Mouse (Mus musculus) adrenal gland, postnatal 14 days (tissue): ENCODE data around the gene Olfr1246. TPM values are rescaled to one million over a fixed set of nuclear protein-coding genes. Genes with fewer than 3 reads are reported as not detected.
"Not testable (repeated sequence)": the region's sequence is repeated elsewhere in the genome, so short reads cannot be mapped to it uniquely, and the experiment has no call there.

ENCODE experiments used
- DNase-seq: peaks from one replicate; pipeline ENCODE4 v3.0.0; 2021; ENCODE audit warnings: mixed read lengths
- long read RNA-seq, 2 experiments: library from polyadenylated mRNA; stranded (forward); transcript quantifications; one replicate each; pipeline ENCODE4 v2.0.0; 2021
- total RNA-seq: library from RNA; stranded (reverse); gene quantifications from 2 replicates; pipeline ENCODE4 v1.2.3, GENCODE M21; 2021

Gene Olfr1246
- not detected in 2 replicates for total RNA-seq
- long read RNA-seq, experiment 1, result 0 reads
- long read RNA-seq, experiment 2, result 0 reads

- DNase-seq, result no peak
Observed at GRCm38 (mm10) chr2:89593057-89593456, at the start of gene Olfr1246. Gene Olfr1246 (minus strand): TSS chr2:89593157.

GRCm38 (mm10) chr2:89634883-89635282, 41.9 kb upstream of the Olfr1246 start, which contains the start of gene Olfr1249:
Gene Olfr1249 (minus strand): TSS chr2:89634983.
- DNase-seq, result no peak

- DNase-seq, result not testable (repeated sequence)
Observed at GRCm38 (mm10) chr2:89618145-89618544, 25.2 kb upstream of the Olfr1246 start, which contains the start of gene Olfr1248. Gene Olfr1248 (minus strand): TSS chr2:89618245.

- no peak for DNase-seq
Observed at GRCm38 (mm10) chr2:89614030-89614429, 21.1 kb upstream of the Olfr1246 start, which contains the start of gene Olfr1247. Gene Olfr1247 (minus strand): TSS chr2:89614130.

- DNase-seq, result no peak
Observed at GRCm38 (mm10) chr2:89578347-89578746, 14.6 kb downstream of the Olfr1246 start, which contains the start of gene Olfr1245. Gene Olfr1245 (minus strand): TSS chr2:89578447.

GRCm38 (mm10) chr2:89562706-89563105, 30.3 kb downstream of the Olfr1246 start:
- not testable (repeated sequence) for DNase-seq

- DNase-seq, result no peak
Observed at GRCm38 (mm10) chr2:89544516-89544915, 48.4 kb downstream of the Olfr1246 start.

- DNase-seq, result no peak
Observed at GRCm38 (mm10) chr2:89539923-89540322, 53.0 kb downstream of the Olfr1246 start.

Other genes with a start within 250 kb of the Olfr1246 start
- not detected in 2 replicates for gene Olfr1234, start 228.3 kb downstream of the Olfr1246 start, total RNA-seq
- not detected in 2 replicates for gene Olfr1238, start 183.5 kb downstream of the Olfr1246 start, total RNA-seq
- not detected in 2 replicates for gene Olfr1239, start 172.8 kb downstream of the Olfr1246 start, total RNA-seq
- not detected in 2 replicates for gene Olfr1240, start 150.2 kb downstream of the Olfr1246 start, total RNA-seq
- gene Olfr1241, start 106.0 kb downstream of the Olfr1246 start, total RNA-seq, result not detected in 2 replicates
- gene Olfr1242, start 94.8 kb downstream of the Olfr1246 start, total RNA-seq, result not detected in 2 replicates
- not detected in 2 replicates for gene Olfr1243, start 61.7 kb downstream of the Olfr1246 start, total RNA-seq
- not detected in 2 replicates for gene Olfr1245, start 14.7 kb downstream of the Olfr1246 start, total RNA-seq
- not detected in 2 replicates for gene Olfr1247, start 21.0 kb upstream of the Olfr1246 start, total RNA-seq
- gene Olfr1248, start 25.1 kb upstream of the Olfr1246 start, total RNA-seq, result not detected in 2 replicates
- not detected in 2 replicates for gene Olfr1249, start 41.8 kb upstream of the Olfr1246 start, total RNA-seq
- not detected in 2 replicates for gene Olfr1250, start 68.3 kb upstream of the Olfr1246 start, total RNA-seq
- gene Olfr1251, start 78.8 kb upstream of the Olfr1246 start, total RNA-seq, result not detected in 2 replicates
- gene Olfr1252, start 131.9 kb upstream of the Olfr1246 start, total RNA-seq, result not detected in 2 replicates
- gene Olfr1253, start 163.9 kb upstream of the Olfr1246 start, total RNA-seq, result not detected in 2 replicates
- gene Olfr1254, start 200.5 kb upstream of the Olfr1246 start, total RNA-seq, result not detected in 2 replicates
- gene Olfr1255, start 218.9 kb upstream of the Olfr1246 start, total RNA-seq, result not detected in 2 replicates
- gene Olfr1256, start 248.4 kb upstream of the Olfr1246 start, total RNA-seq, result not detected in 2 replicates